Mouse (Mus musculus) cerebellum, postnatal 14 days (tissue): ENCODE measurements around the gene Pdxk.
"Not testable (repeated sequence)": the region's sequence is repeated elsewhere in the genome, so short reads cannot be mapped to it uniquely, and the experiment has no call there.

Experiments
- DNase-seq, 2 experiments: peaks; one replicate each; pipeline ENCODE4 v3.0.0; 2021; ENCODE audit warnings: mixed read lengths in 2 of 2

Gene Pdxk

DNA sequence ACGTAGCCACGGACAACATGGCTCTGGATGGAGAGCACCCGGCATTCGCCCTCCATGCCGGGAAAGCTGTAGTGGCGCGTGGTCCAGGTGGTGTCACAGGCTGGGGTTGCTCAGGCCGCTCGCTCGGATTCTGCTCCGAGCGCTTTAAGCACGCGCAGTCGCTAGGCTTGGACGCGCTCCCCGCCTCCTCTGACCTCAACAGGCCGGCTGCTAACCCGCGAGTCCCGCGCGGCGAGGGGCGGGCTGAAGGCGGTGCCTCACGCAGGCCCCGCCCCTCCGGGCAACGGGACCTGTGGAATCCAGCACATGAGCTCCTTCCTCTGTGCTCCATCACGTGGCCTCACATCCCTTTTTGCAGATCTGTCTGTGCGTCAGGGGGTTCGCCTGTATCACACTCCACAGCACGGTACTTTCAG, at the start of gene Pdxk:
Gene Pdxk (minus strand): TSS at position 184 of the 416 bp plus-strand sequence.
- peak; percentile 94 to 96 for DNase-seq

DNA sequence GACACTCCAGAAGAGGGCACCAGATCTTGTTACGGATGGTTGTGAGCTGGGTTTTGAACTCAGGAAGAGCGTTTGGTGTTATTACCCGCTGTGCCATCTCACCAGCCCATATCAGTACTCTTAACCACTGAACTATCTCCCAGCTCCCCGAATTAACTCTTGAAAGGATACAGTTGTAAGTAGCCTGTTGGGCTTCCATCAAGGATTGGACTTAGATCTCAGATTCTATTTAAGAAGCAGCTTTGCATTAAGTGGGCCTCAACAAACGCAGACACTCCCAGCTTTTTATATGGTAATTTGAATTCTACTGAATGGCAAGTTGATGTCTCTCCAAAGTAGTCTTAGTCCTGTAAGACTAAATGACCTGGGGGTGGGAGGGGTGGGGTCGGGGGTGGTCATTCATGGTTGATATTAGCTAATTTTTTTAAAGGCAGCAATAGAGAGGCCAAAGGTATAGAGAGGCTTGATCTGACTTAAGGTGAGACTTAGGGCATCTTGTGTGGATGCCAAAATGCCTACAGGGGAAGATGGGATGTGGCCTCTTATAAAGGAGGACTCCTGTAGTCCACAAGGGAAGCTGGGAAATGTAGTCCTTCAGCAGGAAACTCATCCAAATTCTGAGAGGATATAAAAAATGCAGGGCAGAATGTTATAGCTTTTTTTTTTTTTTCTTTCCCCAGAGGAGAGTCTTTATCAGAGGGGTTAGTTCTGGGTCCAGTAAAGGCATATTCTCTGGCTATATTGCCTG, 38.4 kb upstream of the Pdxk start:
- DNase-seq, result no peak

- peak; percentile 85 to 89 for DNase-seq
Observed at GRCm38 (mm10) chr10:78487431-78488086, 22.8 kb upstream of the Pdxk start.

GRCm38 (mm10) chr10:78486871-78487270, 22.1 kb upstream of the Pdxk start:
- DNase-seq, result no peak

DNA sequence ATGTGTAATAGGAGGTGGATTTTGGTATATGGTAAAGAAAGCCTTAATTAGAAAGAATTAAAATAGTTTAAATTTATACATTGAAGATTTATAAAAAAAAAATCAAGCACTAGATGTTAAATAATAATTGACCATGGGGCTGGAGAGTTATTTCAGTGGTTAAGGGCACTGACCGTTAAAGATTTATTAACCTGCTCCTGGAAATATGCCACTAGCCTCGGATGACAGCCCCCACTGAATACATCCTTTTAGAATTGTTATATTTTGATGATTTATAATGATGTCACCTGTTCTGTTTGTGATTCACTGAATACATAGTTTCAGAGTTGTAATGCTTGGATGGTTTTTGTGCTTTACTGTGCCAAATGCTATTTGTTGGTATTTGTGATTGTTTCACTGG, 20.6 kb upstream of the Pdxk start:
- DNase-seq, result not testable (repeated sequence)

GRCm38 (mm10) chr10:78481928-78482499, 17.2 kb upstream of the Pdxk start:
- DNase-seq, result peak in 1 of 2 experiments; percentile 46

- DNase-seq, result no peak
Observed at GRCm38 (mm10) chr10:78480954-78481927, 16.5 kb upstream of the Pdxk start.

GRCm38 (mm10) chr10:78476821-78477220, 12.0 kb upstream of the Pdxk start:
- DNase-seq, result no peak

DNA sequence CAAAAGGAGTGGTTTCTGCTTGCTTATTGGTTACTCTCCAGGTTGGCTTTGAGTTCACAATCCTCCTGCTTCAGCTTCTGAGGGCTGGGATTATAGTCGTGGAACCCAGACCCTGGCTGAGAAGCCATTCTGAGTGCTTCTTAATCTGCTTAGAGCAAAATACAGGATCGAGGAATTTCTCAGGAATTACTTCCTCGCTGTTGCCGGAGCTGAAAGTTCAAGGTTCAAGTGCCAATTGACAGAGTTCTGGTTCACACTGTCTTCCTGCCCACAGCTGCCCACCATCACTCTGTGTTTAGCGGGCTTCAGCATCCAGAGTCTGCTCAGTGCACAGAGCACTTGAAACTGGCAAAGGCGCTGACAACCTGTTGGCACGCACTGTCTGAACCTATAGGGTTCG, 10.0 kb upstream of the Pdxk start:
- no peak for DNase-seq

- no peak for DNase-seq
Observed at GRCm38 (mm10) chr10:78473434-78473833, 8.7 kb upstream of the Pdxk start.

DNA sequence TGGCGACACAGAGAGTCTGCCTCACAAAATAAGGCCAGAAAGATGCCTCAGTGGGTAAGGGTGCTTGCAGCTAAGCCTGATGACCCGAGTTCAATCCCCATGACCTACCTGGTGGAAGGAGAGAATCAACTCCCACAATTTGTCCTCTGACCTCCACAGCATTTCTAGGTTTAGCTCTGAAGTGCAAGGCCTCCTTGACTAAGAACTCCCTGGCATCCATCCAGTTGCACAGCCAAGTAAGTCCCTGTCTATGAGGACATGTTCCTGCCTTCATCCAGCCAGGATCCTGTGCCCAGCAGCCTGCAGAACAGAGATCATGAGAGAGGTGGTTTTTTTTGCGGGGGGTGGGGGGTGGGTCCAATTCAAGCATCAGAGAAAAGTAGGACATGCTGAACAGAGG, 7.3 kb upstream of the Pdxk start:
- no peak for DNase-seq

DNA sequence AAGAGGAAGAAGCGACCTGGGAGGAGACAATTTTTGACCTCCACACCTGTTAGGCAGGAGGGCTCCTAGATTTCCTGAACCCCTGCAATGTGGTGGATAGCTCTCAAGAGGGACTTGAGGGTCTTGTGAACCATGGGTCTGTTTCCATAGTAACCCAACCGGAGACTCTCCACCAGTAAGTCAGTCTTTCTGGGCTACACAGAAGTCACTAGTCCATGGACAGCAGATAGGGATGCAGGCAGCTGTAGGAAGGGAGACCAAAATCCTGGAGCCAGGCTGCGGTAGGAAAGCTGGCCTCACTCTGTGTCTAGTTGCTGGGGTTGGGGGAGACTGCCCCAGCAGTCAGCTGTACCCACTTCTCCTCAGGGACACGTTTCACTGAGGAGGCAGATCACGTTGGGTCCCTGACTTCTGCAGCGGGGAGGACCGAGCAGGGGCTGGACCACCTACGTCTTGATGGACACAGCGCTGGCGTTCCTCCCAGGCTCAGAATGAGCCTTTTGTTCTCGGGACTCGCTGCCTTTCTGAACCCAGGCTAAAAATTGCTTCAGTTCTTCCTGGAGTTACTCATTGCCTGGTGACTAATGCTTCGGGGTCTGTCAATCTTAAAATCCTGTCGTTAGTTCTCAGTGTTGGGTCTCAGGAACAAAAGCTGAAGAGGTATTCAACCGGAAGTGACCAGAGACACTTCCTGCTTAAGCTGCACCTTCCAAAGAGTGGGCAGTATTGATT, 6.0 kb upstream of the Pdxk start:
- DNase-seq, result peak in 1 of 2 experiments; percentile 39

DNA sequence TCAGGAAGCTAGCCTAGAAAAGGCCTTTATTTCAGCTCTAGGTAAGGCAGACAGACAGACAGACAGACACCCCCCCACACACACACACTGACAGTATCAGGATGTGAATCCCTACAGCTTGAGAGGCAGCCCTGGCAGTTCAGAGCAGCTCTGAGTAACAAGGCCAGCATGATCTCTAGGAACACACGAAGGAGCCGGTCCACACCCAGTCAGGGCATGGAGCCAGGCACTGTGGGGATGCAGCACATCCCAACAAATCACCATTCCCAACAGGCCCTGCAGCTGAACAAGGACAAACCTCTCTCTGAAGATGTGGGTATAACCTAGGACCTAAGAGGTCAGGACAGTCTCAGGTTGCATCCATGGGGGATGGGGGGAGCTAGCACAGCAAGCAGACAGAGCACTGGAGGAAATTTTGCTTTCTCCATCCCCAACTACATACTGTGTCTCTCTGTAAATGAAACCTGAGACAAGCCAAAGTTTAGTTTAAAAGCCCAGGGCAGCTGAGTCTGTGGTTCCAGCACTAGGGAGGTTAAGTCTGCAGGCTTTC, 3.1 kb upstream of the Pdxk start:
- peak in 1 of 2 experiments; percentile 47 for DNase-seq

DNA sequence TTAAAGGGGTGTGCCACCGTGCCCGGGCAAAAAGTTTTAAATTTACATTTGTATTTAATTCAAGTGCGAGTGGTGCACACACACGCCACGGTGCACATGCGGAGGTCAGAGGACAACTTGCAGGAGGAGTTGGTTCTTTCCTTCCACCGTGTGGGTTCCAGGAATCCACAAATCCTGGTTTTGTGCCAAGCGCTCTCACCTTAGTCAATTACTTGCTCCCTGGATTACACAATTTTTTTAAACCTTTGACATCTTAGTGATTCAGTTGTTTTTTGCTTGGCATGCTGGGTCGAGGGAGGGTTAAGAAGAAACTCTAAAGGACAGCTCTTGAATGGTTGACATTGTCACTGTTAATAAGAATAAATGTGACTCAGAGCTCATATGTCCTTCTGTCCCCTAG, 1.9 kb upstream of the Pdxk start:
- DNase-seq, result no peak

DNA sequence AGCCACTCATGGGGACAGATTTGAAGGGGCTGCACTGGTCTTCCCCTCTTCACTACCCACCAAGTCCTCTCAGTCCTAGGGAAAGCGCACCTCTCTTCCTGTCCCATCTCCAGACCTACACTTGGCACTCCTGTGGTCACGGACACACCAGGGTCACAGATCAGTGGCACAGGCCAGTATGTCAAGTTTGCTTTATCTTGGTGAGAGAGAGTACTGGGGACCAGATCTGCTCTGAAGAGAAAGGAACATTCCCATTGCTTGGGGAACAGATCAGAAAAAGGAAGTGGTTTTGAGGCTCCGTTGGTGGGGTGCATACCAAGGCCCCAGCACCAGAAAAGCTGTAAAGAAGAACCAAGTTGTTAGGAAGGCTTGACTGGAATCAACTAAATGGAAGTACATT, 697 bp upstream of the Pdxk start:
- no peak for DNase-seq

- DNase-seq, result no peak
Observed at GRCm38 (mm10) chr10:78464201-78464791, 479 bp downstream of the Pdxk start.

DNA sequence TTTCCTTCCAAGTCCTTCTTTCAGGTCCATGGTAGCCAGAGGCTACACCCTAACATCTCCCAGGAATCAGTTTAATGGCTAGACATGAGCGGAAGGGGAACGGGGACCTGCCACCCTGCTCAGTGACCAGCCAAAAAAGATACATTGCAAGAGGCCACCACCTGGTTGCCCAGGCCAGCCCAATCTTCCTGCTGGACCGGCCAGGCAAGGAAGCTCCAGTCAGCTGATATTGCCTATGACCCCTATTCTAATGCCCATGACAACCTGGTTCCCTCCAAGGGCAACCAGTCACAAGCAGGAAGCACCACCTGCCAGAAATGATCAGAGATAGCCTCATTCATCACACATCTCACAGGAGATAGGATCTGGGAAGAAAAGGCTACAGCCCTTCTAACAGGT, 1.0 kb downstream of the Pdxk start:
- DNase-seq, result peak in 1 of 2 experiments; percentile 23

DNA sequence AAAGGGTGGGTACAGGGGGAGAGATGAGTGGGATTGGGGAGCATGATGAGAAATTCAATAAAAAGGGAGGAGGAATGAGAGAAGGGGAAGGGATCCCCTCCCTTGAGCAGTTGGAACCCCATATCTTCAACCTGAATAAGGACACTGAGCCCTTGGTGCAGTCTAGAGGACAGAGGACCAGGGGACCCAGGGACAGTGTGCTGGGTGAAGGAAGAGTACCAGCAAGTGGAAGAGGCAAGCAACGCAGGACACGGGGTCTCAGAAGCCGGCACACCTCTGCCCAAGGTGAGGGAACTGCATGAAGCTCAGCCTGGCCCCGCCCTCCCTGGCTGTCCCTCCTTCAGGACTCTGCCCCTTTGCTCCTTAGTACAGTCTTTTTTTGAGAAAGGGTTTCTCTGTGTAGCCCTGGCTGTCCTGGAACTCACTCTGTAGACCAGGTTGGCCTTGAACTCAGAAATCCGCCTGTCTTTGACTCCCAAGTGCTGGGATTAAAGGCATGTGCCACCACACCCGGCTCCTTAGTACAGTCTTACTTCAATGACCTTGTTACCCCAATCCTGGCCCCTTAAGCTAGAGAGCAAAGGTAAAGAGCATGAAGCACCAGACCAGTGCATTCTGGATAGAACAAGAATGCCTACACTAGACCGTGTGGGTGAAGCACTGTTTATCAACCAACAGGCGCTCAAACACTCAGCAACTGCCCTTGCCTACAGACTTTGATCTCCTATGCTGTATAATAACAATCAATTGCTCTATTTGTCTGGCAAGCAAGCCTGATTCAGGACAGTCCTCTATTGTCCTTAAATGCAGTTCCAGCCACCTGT, 1.6 kb downstream of the Pdxk start:
- DNase-seq, result no peak

GRCm38 (mm10) chr10:78461767-78462166, 3.0 kb downstream of the Pdxk start:
- peak in 1 of 2 experiments; percentile 45 for DNase-seq

GRCm38 (mm10) chr10:78460463-78460862, 4.3 kb downstream of the Pdxk start:
- no peak for DNase-seq
